Mouse (Mus musculus): ENCODE measurements around the gene Gm11011. TPM values are rescaled to one million over a fixed set of nuclear protein-coding genes. Genes with fewer than 3 reads are reported as not detected.

Gm11011 gene
- polyA plus RNA-seq, 1 experiment from 2014 or later = not detected

GRCm38 (mm10) chr2:169609956-169610355, 22.4 kb upstream of the Gm11011 start:
- H3K4me3 ChIP-seq = no peak overlapping the region
- no peaks in the 10 kb centered on the region for H3K9me3 ChIP-seq
- no peaks in the 10 kb centered on the region for H3K36me3 ChIP-seq (replicated peaks)
- H3K27ac ChIP-seq = no peak overlapping the region
- DNase-seq (ENCODE audit: extremely low spot score, low spot score) = no peak
- H3K27me3 ChIP-seq (ENCODE audit: poor library complexity, severe bottlenecking) = peaks cover 29% of the 10 kb centered on the region
- H3K4me1 ChIP-seq = peaks cover 32% of the 10 kb centered on the region
- WGBS = 54% methylated on average over 13 of the region's 13 CpGs

GRCm38 (mm10) chr2:169607787-169608186, 20.2 kb upstream of the Gm11011 start:
- Histone ChIP-seq H3K27ac (no peak overlapping the region), H3K4me1 (peaks cover 32% of the 10 kb centered on the region), H3K9me3 (no peaks in the 10 kb centered on the region), H3K27me3 (ENCODE audit: poor library complexity, severe bottlenecking) (peaks cover 29% of the 10 kb centered on the region), H3K36me3 (replicated peaks) (no peaks in the 10 kb centered on the region), H3K4me3 (no peak overlapping the region)
- 63% methylated on average over 2 of the region's 2 CpGs for WGBS
- no peak for DNase-seq (ENCODE audit: extremely low spot score, low spot score)

DNA sequence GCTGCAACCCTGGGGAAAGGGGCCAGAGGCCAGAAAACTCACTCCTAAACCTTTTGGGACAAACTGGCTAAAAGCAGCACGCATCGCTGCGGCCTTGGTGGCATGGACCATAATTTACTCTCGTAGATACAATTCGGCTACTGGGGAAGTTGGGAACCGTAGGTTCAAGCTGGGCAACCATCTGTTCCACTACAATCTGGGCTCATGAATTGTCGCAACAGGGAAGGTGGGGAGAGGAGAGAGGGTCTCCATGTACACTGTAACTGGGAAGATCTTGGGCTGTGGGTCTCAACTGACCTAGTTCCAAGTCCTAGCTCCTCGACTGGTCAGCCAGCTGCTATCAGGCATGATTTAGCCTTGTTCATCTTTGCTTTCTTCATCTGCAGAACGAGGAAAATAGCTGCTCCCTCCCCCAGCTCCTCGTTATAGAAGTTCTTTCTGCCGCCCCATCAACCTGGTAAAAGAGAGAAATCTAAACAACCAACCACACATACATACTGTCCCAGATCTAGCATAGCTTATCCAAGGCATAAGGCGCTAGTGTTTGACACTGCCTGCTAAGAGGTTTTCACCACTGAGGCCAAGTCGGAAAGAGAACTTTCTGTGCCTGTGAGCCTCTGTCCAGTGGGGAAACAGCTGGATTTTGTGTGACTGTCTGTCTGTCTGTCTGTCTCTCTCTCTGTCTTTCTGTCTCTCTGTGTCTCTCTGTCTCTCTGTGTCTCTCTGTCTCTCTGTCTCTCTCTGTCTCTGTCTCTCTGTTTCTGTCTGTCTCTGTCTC, 19.5 kb upstream of the Gm11011 start:
- 85% methylated on average over 13 of the region's 13 CpGs for WGBS
- Histone ChIP-seq H3K36me3 (replicated peaks) (no peaks in the 10 kb centered on the region), H3K27ac (no peak overlapping the region)

DNA sequence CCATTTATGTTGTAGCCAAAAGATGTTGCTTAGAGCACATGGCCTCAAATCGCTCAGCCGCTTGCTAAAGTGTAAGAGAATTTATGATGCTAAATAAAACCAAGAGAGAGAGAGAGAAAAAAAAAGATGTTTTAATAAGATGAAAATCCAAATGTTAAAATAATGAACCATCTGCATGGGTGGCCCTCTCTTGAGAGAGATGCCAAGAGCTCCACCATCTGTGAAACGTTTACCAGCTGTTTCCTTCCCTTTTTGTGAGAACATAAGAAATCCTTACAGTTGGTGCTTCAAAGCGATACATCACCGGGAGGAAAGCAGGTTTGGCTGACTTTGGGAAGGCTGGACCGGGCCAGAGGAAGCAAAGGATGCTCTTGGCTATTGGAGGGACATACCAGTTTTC, 12.6 kb upstream of the Gm11011 start:
- Histone ChIP-seq H3K4me3 (no peak overlapping the region), H3K27ac (no peak overlapping the region), H3K27me3 (ENCODE audit: poor library complexity, severe bottlenecking) (no peaks in the 10 kb centered on the region), H3K36me3 (replicated peaks) (no peaks in the 10 kb centered on the region), H3K4me1 (no peaks in the 10 kb centered on the region), H3K9me3 (no peaks in the 10 kb centered on the region)
- DNase-seq (ENCODE audit: extremely low spot score, low spot score) = no peak
- 92% methylated on average over 6 of the region's 6 CpGs for WGBS

More for the DNA sequence above, 19.5 kb upstream of the Gm11011 start:
- Histone ChIP-seq H3K4me3 (no peak overlapping the region), H3K9me3 (no peaks in the 10 kb centered on the region), H3K4me1 (peaks cover 28% of the 10 kb centered on the region), H3K27me3 (ENCODE audit: poor library complexity, severe bottlenecking) (peaks cover 25% of the 10 kb centered on the region)
- no peak for DNase-seq (ENCODE audit: extremely low spot score, low spot score)

DNA sequence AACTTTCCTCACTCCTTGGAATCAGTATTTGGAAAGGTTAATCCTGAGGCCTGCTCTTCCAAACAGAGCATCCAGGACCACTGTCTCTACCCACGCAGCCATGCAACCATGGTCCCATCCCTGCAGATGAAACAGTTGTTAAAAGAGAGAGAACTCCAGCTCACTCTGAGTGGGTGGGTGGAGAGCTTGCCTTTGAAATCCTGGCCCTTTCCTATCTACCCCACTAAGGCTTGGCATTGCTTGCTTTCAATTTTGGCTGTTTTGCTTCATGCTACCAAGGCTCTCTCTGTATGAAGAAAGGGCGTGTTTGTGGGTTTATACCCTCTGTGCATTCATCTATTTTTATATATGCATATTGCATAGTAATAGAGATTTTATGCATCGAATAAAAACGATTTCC, 12.0 kb upstream of the Gm11011 start:
- H3K9me3 ChIP-seq = no peaks in the 10 kb centered on the region
- H3K36me3 ChIP-seq (replicated peaks) = no peaks in the 10 kb centered on the region
- no peak for DNase-seq (ENCODE audit: extremely low spot score, low spot score)
- H3K4me3 ChIP-seq = no peak overlapping the region
- no peaks in the 10 kb centered on the region for H3K27me3 ChIP-seq (ENCODE audit: poor library complexity, severe bottlenecking)
- WGBS = 89% methylated on average over 4 of the region's 4 CpGs
- no peaks in the 10 kb centered on the region for H3K4me1 ChIP-seq
- H3K27ac ChIP-seq = no peak overlapping the region

- no peak overlapping the region for H3K27ac ChIP-seq
- H3K4me1 ChIP-seq = no peaks in the 10 kb centered on the region
- H3K9me3 ChIP-seq = no peaks in the 10 kb centered on the region
- H3K36me3 ChIP-seq (replicated peaks) = no peaks in the 10 kb centered on the region
- H3K27me3 ChIP-seq (ENCODE audit: poor library complexity, severe bottlenecking) = no peaks in the 10 kb centered on the region
- H3K4me3 ChIP-seq = no peak overlapping the region
- whole genome bisulfite sequencing = 91% methylated on average over 8 of the region's 8 CpGs
- DNase-seq (ENCODE audit: extremely low spot score, low spot score) = no peak
Measured at GRCm38 (mm10) chr2:169597971-169598370, 10.4 kb upstream of the Gm11011 start.

- Histone ChIP-seq H3K9me3 (no peaks in the 10 kb centered on the region), H3K36me3 (replicated peaks) (no peaks in the 10 kb centered on the region), H3K27me3 (ENCODE audit: poor library complexity, severe bottlenecking) (no peaks in the 10 kb centered on the region), H3K27ac (no peak overlapping the region), H3K4me1 (no peaks in the 10 kb centered on the region), H3K4me3 (no peak overlapping the region)
- DNase-seq (ENCODE audit: extremely low spot score, low spot score) = no peak
- 76% methylated on average over 6 of the region's 6 CpGs for WGBS
Measured at GRCm38 (mm10) chr2:169597357-169597756, 9.8 kb upstream of the Gm11011 start.

- no peak for DNase-seq (ENCODE audit: extremely low spot score, low spot score)
- Histone ChIP-seq H3K4me3 (no peak overlapping the region), H3K4me1 (peaks cover 7% of the 10 kb centered on the region), H3K27me3 (ENCODE audit: poor library complexity, severe bottlenecking) (no peaks in the 10 kb centered on the region), H3K9me3 (no peaks in the 10 kb centered on the region), H3K36me3 (replicated peaks) (no peaks in the 10 kb centered on the region), H3K27ac (no peak overlapping the region)
- WGBS = 76% methylated on average over 3 of the region's 3 CpGs
Measured at GRCm38 (mm10) chr2:169593742-169594141, 6.2 kb upstream of the Gm11011 start.

DNA sequence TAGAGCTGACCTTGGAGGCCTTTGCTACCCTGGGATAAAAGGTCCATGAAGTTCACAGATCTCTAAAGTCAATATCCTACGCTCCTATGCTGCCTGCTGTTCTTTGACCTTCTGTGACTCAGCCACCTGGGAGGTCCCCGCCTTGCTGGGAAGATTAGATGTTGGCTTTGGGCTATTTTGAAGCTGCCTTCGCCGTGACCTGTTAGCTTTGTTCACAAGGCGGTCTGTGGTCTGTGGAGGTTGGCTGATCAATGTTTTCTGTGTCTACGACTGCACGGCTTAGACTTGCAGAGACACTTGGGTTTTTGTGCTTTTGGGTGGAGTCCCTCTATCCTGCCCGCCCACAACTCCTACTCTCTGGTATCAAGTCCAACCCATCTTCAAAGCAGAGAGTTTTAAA, 2.9 kb upstream of the Gm11011 start:
- Histone ChIP-seq H3K36me3 (replicated peaks) (no peaks in the 10 kb centered on the region), H3K27ac (no peak overlapping the region), H3K27me3 (ENCODE audit: poor library complexity, severe bottlenecking) (no peaks in the 10 kb centered on the region), H3K4me3 (no peak overlapping the region), H3K4me1 (peaks cover 21% of the 10 kb centered on the region), H3K9me3 (no peaks in the 10 kb centered on the region)
- DNase-seq (ENCODE audit: extremely low spot score, low spot score) = no peak
- 61% methylated on average over 8 of the region's 8 CpGs for WGBS

DNA sequence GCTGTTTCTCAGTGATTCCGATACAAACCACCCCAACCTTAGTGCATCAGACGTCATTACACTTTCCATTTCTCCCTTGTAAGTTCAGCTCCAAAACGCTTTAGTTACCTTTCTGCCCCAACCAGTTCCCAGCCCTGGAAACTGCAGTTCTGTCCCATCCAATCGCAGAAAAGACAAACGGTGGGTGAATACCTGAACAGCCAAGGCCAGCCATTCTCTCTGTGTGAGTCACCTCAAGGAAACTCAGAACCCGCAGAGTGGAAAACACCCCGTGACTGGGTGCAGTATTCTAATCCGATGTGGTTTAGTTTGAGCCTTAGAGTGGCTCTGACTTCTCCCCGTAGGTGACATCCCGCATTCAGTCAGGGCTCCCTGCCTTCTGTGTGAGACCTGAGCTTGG, 2.2 kb upstream of the Gm11011 start:
- no peak for DNase-seq (ENCODE audit: extremely low spot score, low spot score)
- Histone ChIP-seq H3K27ac (no peak overlapping the region), H3K9me3 (no peaks in the 10 kb centered on the region), H3K4me1 (peaks cover 28% of the 10 kb centered on the region), H3K4me3 (no peak overlapping the region), H3K36me3 (replicated peaks) (no peaks in the 10 kb centered on the region), H3K27me3 (ENCODE audit: poor library complexity, severe bottlenecking) (no peaks in the 10 kb centered on the region)
- 93% methylated on average over 10 of the region's 10 CpGs for WGBS

DNA sequence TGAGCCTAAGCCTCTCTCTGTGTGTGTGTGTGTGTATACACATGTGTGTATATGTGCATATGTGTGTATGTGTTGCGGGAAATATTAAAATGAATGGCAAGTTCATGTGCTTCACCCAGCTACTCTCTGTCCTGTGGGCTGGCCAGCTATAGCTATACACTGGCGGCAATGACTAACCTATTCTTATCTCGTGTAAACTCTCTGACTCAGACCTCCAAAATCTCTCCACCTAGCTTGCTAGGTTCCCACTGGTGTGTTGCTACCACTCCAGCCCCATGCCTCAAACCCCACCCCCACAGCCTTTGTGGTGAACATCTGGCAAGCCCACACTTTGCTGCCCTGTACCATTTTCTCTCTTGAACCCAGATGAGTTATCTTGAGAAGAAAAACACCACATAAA, 857 bp downstream of the Gm11011 start:
- Histone ChIP-seq H3K27ac (no peak overlapping the region), H3K4me3 (no peak overlapping the region), H3K36me3 (replicated peaks) (no peaks in the 10 kb centered on the region), H3K4me1 (peaks cover 31% of the 10 kb centered on the region), H3K9me3 (no peaks in the 10 kb centered on the region), H3K27me3 (ENCODE audit: poor library complexity, severe bottlenecking) (no peaks in the 10 kb centered on the region)
- DNase-seq (ENCODE audit: extremely low spot score, low spot score) = no peak
- WGBS = 90% methylated on average over 3 of the region's 3 CpGs

DNA sequence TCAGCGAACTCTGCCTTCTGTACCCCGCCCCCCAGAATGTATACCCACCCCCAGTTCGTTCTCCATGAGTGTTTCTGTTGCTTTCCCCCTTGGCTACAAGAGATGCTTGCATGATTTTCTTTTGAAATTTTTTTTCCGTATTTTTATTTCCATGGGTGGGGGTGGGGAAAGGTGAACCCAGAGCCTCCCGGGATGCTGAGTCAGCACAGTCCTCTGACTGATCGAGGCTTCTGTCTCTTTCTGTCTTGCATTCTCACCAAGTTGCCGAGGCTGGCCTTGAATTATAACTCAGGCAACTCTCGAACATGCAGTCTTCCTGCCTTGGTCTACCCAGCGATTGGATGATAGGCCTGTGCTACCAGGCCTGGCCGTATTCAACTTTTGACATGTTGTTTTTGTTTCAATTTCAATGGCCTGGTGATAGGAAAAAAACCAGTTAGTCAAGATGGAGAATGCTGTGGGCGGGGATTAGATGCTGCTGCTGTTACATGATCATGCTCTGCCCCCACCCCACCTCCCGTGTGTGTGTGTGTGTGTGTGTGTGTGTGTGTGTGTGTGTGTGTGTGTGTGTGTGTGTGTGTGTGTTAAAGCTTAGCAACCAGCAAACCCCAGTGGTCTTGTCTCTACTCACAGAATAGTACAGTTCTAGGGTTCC, 1.8 kb downstream of the Gm11011 start:
- DNase-seq (ENCODE audit: extremely low spot score, low spot score) = no peak

DNA sequence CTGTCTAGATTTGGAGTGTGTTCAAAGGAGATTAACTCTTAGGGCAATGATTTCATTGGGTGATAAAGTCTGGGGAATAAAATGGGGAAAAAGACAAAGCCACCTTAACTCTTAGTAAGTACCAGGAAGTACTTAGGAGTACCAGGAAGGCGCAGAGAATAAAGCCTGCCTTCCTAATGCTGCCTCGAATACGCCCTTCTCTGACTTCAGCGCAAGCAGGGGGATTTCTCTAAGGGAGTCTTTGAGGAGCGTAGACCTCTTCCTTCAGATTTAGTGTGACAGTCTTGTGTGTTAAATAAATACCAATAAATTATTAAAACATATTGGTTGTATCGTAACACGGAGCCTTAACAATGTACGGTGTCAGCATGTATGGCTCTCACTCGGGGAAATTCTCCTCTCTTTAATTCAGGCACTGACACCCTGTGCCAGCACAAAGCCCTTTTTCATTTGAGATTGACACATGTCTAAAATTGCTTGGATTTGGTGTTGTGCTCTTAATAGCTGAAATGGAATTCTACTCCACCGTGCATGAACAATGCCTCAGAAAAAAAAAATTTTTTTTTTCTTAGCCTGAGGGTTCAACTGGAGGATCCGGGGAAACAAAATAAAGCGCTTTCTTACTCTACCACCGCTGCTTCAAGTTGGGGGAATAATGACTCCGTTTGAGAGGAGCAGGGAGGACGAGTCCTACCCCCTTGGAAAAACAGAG, 2.6 kb downstream of the Gm11011 start:
- no peak for DNase-seq (ENCODE audit: extremely low spot score, low spot score)
- H3K27ac ChIP-seq = no peak overlapping the region
- peaks cover 25% of the 10 kb centered on the region for H3K4me1 ChIP-seq
- H3K4me3 ChIP-seq = no peak overlapping the region
- H3K9me3 ChIP-seq = no peaks in the 10 kb centered on the region
- H3K27me3 ChIP-seq (ENCODE audit: poor library complexity, severe bottlenecking) = no peaks in the 10 kb centered on the region
- H3K36me3 ChIP-seq (replicated peaks) = no peaks in the 10 kb centered on the region
- 68% methylated on average over 15 of the region's 15 CpGs for WGBS

More for the DNA sequence above, 1.8 kb downstream of the Gm11011 start:
- Histone ChIP-seq H3K9me3 (no peaks in the 10 kb centered on the region), H3K27me3 (ENCODE audit: poor library complexity, severe bottlenecking) (no peaks in the 10 kb centered on the region), H3K27ac (no peak overlapping the region), H3K4me3 (no peak overlapping the region), H3K4me1 (peaks cover 30% of the 10 kb centered on the region), H3K36me3 (replicated peaks) (no peaks in the 10 kb centered on the region)
- 86% methylated on average over 12 of the region's 12 CpGs for WGBS
